Mouse (Mus musculus): ENCODE measurements around the gene Lrmda.
"Not testable (repeated sequence)": the region's sequence is repeated elsewhere in the genome, so short reads cannot be mapped to it uniquely, and the experiment has no call there.

Gene Lrmda

DNA sequence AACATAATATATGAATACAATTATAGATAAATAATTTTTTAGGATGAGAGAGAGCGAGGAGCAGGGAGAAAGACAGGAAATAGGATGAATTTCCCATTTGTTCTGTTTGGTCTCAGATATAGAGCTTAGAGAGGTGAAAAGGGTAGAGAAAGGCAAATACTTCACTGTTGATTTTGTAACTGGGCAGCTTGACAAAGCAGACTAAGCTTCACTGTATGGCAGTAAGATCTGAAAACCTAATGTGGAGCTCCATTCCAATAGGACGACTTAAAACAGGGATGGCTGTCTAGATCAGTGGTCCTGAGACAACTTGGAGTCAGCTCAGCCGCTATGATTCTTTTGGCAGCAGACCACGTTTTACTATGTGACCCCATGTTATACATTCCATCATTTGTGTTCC is 566.8 kb downstream of the Lrmda start:
- no peak for DNase-seq (ENCODE audit: low spot score in 2 of 2)

DNA sequence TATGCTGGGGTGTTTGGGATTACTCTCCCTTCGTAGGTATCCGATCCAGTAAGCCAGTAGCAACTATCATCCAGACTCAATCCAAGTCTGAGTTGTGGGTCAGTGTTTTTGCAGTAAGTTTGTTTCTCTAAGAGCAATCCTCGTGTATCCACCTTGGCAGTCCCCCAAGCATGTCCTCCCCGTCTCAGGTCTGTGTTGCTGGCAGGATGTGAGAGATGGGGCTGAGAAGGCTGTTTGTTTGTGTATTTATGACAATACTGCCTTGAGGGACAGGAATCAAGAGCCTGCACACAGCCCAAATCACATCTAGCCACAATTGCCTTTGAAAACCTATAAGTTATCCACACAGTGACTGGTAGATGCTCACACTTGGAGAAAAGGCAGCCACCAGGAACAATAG is 567.3 kb downstream of the Lrmda start:
- DNase-seq (ENCODE audit: low spot score in 2 of 2): no peak

DNA sequence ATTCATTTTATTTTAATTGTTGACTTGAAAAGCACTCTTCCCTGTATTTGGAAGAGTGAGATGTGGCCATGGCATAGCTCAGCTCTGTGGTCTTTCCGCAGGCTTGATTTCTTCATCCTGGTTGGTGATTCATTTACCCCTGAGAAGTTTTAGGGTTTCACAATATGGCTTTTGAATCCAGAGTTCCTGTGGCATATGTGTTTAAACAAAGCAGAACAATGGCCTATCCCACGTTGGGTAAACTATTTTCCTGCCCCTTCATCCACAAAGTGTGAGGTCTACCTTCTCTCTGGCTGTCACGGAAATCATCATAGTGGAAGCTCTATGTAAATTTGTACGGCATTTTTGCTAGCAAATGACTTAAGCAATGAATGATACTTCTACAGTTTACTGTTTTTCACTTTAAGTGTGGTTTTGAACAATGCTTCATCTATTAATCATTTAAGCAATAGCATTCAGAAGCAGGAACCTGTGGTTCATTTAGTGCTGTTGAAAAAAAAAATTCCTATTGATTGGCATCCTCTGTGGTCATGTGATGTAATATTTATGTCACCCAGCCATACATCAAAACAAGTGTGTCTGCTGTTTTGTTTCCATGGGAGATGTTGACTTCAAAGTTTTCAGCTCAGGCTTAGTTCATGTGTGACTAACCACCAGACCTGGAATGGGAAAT is 567.9 kb downstream of the Lrmda start:
- DNase-seq (ENCODE audit: low spot score in 2 of 2): no peak

DNA sequence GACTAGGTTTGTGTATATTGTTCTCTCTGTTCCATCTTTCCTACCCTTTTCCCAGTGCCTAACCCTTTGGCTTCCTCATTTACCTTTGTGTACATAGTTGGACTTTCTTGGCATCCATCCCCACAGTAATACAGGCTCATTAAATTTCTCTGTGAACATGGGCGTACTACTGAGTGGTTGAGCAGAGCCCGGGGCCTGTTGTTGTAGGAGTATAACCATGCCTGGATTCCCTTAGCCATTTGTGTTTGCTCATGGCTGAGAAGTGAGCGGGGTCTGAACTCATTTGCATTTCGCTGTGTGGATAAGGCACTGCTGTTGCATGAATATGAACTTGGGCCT is 568.4 kb downstream of the Lrmda start:
- DNase-seq (ENCODE audit: low spot score in 2 of 2): no peak

GRCm38 (mm10) chr14:22588394-22588793 is 568.9 kb downstream of the Lrmda start:
- not testable (repeated sequence) for DNase-seq (ENCODE audit: low spot score in 2 of 2)

DNA sequence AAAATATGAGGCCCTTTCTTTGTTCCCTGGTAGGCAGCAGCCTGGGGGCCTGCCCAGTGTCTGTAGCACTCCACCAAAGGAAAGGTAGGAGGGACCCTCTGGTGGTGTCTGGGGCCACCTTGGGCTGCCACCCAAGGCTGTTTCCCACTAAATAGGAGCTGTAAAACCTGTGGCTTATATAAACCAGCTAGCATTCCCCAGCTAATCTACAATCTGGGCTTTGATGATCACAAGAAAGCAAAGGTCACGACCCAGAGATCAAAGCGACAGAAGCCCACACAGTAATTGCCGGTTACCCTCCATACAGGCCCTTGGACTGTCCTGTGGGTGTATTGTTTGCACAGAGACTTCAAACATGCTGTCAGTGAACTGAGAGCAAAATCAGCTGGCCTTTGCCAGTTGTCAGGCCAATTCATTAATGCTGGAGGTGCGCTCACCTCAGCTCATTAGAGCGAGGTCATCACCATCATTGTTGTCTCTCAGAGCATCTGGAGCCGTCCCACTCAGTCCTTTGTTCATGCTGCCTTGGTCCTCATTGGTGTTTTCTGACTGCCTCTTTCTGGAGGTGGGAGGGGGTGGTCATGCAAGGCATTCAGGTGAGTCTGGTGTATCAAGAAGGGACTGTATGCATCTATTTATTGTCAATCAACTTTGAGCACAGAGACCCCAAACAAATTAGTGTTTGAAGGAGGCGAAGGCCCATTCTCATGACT is 570.1 kb downstream of the Lrmda start:
- no peak for DNase-seq (ENCODE audit: low spot score in 2 of 2)

DNA sequence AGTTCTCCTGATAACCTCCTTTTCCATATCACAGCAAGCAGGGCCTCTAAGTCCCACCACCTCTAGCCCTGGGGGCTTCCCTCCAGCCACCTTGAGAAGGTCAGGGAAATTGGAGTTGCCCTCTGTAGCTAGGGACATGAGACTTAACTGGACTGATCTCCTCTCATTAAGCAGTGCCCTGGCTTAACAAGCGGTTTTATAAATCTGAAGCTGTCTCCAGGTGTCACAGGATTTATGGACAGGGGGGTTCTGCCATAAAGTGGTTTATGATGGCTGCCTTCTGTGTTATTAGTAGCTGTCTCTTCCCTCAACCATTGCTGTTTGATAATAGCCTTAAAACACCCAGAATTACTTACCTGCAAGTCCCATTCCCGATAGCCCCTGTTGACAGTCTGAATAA is 571.7 kb downstream of the Lrmda start:
- DNase-seq (ENCODE audit: low spot score in 2 of 2): no peak

- no peak for DNase-seq (ENCODE audit: low spot score in 2 of 2)
Observed at GRCm38 (mm10) chr14:22597508-22597907, 578.0 kb downstream of the Lrmda start.

DNA sequence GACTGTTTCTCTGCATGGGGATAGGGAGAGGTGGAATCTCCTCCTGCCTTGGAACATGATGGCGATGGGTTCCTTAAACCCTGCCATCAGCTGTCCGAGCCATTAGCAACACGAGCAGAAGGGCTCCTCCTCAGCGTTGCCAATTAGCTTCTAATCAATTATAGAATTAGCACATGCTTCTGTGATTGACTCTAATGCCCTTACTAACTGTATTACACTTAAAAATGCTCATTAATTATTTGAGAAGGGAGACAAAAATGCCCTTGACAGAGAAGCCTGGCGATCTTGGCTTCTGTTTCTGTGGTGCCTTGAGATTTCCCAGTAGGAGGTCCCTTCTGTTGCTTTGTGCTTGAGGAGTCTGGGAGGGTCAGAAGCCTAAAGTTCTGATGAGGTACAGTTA is 579.1 kb downstream of the Lrmda start:
- DNase-seq (ENCODE audit: low spot score in 2 of 2): no peak

DNA sequence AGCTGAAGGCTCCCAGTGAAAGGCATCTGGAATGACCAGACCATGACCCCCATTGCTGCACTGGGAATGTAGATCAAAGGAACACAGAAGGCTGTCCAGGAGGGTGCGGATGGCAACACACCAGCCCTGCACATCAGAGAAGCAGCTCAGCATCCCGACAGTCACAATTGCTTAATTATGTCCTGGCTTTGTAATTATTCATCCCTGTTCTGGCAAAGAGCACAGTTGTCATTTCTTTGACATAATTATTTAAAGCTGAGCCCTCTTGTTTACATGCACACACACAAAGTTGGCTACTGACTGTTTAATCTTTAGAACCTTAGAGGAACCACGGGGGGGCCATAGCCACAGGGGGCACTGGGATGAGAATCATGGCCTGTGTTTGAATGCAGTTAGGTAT is 580.7 kb downstream of the Lrmda start:
- no peak for DNase-seq (ENCODE audit: low spot score in 2 of 2)

DNA sequence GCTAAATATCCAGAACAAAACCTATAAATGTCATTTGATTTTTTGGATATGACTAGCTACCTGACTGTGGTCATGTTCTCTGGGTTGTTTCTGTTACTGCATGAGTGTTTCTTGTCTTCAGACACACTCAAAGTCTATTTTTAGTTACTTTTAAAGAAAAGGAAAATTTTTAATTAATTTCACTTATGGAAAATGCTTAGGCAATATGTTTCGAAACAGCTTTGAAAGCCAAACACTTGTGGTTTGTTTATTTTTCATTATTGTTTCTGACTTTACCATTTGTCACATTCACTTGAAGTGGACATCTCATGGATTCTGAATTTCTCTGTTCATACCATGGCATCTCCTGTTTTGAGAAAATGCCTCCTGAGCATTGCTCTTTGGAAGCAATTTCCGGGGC is 582.8 kb downstream of the Lrmda start:
- DNase-seq (ENCODE audit: low spot score in 2 of 2): no peak

DNA sequence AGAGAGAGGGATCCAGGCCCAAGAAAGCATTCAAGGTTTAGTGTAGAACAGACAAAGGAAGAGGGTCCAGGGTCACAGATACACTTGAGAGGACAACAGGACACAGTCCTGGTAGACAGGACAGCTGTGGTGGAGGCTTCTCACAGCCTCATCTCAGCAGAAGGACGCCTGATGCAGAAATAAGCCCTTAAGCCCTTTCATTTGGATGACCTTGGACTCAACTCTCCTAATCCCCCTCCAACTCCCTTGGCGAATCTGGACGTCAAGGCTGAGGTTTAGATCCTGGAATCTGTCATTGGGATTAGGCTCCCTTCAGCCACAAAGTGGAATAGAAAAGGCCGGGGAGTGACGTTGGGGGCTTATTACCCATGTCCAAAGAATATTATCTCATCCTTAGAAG is 589.1 kb downstream of the Lrmda start:
- no peak for DNase-seq (ENCODE audit: low spot score in 2 of 2)

DNA sequence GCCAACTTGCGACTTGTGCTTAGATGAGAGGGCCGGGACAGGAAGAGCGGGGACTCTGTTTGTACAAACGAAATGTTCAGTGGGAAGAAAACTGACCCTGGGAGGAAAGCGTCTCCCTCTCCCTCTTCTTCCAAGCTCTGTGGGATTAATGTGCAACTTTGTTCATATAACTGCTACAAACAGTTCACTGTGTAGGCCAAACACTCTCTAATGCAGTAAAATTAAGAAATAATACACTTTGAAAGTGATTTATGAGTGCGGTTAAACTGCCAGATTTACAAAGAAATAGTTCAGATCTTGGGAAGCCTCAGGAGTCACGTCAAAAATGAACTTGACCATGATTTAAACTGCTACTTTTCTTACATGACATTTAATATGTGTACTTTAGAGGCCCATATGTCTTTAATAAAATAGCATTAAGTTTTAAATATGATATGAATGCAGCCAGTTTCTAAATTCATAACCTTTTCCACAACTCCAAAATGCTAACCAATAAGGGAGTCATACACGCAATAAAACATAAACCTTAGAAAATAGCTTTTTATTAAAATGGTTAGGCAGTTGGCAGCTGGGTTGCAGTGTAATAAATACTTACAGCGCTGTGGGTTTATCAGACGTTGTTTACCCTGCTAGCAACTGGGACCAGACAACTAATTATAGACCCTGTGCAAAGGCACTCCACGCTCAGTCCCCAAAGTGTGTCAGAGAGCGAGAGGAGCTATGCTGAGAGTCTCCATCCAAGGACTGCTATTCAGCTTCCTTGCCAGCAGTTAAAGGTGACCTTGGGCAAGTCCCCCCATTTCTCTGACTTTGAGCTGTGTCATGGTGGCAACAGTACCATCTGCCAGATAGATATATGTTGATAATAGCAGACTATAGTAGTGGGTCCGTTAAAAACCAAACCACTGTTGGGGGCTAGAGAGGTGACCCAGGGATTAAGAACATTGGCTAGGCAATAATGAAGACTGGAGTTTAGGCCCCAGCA is 590.0 kb downstream of the Lrmda start:
- DNase-seq (ENCODE audit: low spot score in 2 of 2): no peak

GRCm38 (mm10) chr14:22611011-22611410 is 591.5 kb downstream of the Lrmda start:
- DNase-seq (ENCODE audit: low spot score in 2 of 2): no peak

GRCm38 (mm10) chr14:22620191-22620590 is 600.7 kb downstream of the Lrmda start:
- no peak for DNase-seq (ENCODE audit: low spot score in 2 of 2)

DNA sequence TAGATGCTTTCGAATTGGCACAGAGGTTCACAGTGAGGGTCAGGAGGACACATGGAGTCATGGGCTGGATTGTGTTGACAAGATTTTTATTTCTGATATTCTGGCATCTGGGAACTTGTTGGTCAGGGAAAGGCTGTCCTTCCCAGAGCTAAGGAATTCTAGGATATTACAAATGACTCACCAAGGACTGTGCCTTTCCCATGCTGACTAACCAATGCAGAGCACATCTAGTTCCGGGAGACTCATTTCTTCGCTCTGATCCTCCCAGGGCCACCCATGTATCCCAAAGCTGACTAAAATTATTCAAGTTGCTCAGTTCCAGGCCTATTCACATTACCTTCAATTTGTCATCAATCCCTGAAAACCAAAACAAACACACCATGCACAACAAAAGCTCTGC is 602.4 kb downstream of the Lrmda start:
- no peak for DNase-seq (ENCODE audit: low spot score in 2 of 2)

DNA sequence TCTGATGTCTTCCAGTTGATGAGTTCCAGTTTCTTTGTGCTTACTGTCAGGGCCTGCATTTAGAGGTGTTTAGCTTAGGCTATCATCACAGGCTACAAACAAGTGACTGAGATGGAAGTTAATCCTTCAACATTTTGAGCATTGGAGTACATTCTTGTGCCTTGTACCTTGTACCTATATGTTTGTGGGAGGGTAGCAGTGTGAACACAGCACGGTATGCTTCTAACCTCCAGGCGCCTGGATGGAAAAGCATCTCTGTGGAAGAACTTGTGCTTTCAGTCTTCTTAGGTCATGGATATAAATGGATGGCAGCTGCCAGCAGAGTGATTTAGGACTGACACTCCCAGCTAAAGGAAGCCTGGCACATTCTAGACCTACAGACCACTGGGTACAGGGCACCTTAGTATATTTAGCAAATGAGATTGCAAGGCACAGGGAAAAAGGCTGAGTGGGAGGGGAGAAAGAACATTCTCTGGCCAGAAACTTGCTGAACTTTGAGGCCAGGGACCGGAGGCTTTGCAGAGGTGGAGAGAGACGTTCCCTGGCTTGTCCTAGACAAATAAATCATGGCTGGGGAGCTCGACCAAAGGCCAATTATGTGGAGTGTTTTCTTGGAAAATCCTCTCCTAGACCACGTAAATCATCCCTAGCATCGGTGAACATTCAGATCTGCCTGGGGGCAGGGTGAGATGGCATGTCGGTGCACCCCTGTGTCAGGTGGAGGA is 607.8 kb downstream of the Lrmda start:
- no peak for DNase-seq (ENCODE audit: low spot score in 2 of 2)

- DNase-seq (ENCODE audit: low spot score in 2 of 2): no peak
Observed at GRCm38 (mm10) chr14:22630361-22630867, 610.9 kb downstream of the Lrmda start.

DNA sequence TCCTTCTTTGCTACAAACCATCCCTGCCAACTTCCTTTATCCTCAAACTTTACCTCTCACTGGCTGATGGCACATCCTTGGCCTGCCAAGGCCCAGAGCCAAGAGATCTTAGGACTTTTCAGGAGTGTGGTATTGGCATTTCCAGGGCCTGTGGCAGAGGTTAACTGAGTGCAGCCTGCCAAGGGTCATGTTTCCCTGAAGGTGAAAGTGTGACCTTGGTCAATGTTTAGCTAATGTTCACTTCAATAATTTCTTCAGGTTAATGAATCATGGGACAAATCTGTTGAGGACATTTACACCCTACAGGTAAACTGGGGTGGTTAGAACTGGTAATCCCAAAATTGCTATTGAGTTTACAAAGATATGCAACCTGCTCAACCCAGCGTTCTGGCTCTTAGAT is 614.1 kb downstream of the Lrmda start:
- no peak for DNase-seq (ENCODE audit: low spot score in 2 of 2)

- DNase-seq (ENCODE audit: low spot score in 2 of 2): no peak
Observed at GRCm38 (mm10) chr14:22643494-22643893, 624.0 kb downstream of the Lrmda start.

DNA sequence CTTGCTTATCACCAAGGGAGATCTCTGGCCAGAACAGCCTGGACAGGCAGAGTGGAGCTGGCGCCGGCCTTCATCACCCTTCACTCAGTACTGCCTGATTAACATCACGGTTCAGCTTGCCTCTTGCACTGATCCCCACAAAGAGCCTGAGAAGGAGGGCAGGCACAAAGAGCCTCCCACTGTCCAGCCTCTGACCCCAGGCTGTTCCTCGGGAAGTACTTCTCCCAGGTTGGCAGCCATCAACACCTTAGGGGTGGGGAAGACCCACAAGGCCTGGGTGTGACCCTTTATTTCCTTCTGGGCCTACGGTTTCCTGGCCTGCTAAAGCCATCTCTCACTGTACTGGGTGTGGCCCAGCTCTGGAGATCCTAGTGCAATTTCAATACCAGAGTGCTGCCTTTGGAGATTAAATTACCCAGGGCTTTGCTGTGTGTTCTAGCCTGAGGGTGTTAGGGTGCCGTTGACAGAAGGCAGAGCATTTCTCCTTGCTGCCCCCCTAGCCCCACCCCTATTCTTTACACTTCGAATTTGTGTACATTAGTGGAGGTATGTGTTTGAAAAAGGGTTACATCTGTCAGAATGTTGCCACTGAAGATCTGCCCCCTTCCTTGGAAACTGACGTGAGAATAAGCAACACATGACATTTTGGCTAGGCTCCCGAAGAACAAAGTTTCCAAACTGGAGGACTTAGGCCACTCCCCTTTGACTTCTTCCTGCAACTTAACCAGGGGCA is 628.5 kb downstream of the Lrmda start:
- DNase-seq (ENCODE audit: low spot score in 2 of 2): no peak

Data from spleen, postnatal 36 days (tissue).